Mouse (Mus musculus): Measurements from ENCODE around the gene Tax1bp3. TPM values are rescaled to one million over a fixed set of nuclear protein-coding genes. Genes with fewer than 3 reads are reported as not detected.

The Tax1bp3 gene
- total and polyA plus RNA-seq, 3 experiments: 2.6 to 3.3 (median 2.8) TPM

DNA sequence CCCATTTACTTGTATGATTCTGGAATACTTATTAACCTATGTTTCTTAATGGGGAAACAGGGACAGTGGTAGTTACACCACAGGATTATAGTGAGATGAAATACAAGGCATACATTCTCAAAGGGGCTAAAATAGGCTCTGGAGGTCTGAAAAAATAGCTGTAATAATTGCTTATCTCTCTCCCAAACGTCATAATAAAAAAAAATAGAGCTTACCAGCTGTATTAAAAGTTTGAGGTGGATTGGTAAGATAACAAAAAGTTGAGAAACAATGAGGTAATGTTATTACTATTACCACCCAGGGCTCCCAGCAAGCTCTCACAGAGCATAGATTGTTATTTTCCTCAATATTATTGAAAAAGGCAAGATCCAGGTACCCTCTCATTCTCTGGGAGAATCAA lies 21.3 kb downstream of the Tax1bp3 start:
- no peaks in the 10 kb centered on the region for H3K9me3 ChIP-seq (replicated peaks; ENCODE audit: low read length)
- H3K27ac ChIP-seq (ENCODE audit: insufficient read depth, low read depth): no peak overlapping the region
- H3K4me2 ChIP-seq (ENCODE audit: insufficient read depth, low read depth, poor library complexity, severe bottlenecking): peak overlapping the region; percentile 64
- DNase-seq (ENCODE audit: extremely low read depth): no peak
- H3K79me2 ChIP-seq (replicated peaks; ENCODE audit: control insufficient read depth, extremely low read depth, insufficient read depth, poor library complexity, severe bottlenecking): no peaks in the 10 kb centered on the region
- peaks cover 2% of the 10 kb centered on the region for H3K27me3 ChIP-seq (replicated peaks)
- in situ Hi-C loops (cut with MboI; ENCODE audit: low pct_ligation_motif_present, low pct_unique_long_range_greater_than_20kb, low sequenced_read_pairs): no loop called here
- TF ChIP-seq USF1 (IDR thresholded peaks at IDR 0.05; ENCODE audit: low read depth, low read length): no peak
- TF ChIP-seq SIN3A (IDR thresholded peaks at IDR 0.05; ENCODE audit: low read length): no peak
- peaks cover 6 to 28% of the 10 kb centered on the region in 2 experiments; a peak in 3 of 4 replicates for H3K4me1 ChIP-seq (ENCODE audit: control insufficient read depth in 1 of 2, insufficient read depth in 2 of 2)
- peak overlapping the region; percentile 70 to 91 (median 79) for H3K4me3 ChIP-seq (replicated peaks in 1 of 3; ENCODE audit: low read depth in 2 of 3, low read length in 2 of 3, poor library complexity in 1 of 3)
- dilution Hi-C loops (cut with MboI; ENCODE audit: extremely low pct_ligation_motif_present, extremely low pct_unique_long_range_greater_than_20kb, low sequenced_read_pairs): no loop called here
- H3K9ac ChIP-seq (ENCODE audit: insufficient read depth, low read depth): peak overlapping the region; percentile 76
- H3K36me3 ChIP-seq (replicated peaks in 1 of 2; ENCODE audit: control insufficient read depth in 1 of 2, insufficient read depth in 1 of 2, low read length in 1 of 2): peaks cover 0 to 7% of the 10 kb centered on the region in 2 experiments

DNA sequence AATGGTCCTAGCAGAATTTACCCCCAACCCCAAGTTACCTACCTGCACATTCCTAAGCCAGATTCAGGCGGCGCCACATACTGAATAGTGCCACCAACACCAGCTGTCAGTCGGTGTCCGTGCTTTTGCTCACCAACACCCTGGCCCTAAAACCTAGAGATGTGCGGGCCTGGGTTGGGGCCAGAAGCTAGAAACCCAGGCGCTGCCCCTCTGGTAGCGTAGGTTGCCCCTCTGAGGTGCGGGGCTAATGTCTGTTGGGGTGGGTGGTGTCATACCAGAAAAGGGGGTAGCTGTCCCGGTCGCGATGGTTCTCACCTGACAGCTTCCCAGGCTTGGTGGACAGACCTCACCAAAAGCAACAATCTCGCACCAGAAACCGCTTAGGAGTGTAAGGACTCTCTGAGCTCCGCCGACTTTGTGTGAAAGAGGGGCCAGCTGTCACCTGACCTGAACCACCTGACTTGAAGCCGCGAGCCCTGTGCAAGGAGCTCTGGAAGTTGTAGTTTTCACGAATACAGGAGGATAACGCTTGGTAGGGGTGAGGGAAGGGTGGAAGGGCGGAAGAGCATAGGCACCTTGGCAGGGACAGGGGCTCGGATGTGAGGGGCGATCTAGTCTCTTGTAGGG lies 21.8 kb downstream of the Tax1bp3 start, which contains the start of gene Ctns:
Gene Ctns (minus strand): TSS at position 440 of the 627 bp plus-strand sequence.
- H3K9ac ChIP-seq (ENCODE audit: insufficient read depth, low read depth): peak within 1 kb of the TSS; percentile 76
- H3K9me3 ChIP-seq (replicated peaks; ENCODE audit: low read length): no peaks in the 10 kb centered on the region
- H3K27ac ChIP-seq (ENCODE audit: insufficient read depth, low read depth): no peak within 1 kb of the TSS
- H3K36me3 ChIP-seq (replicated peaks in 1 of 2; ENCODE audit: control insufficient read depth in 1 of 2, insufficient read depth in 1 of 2, low read length in 1 of 2): peaks cover 0 to 7% of the 10 kb centered on the region in 2 experiments
- peak; percentile 83 for DNase-seq (ENCODE audit: extremely low read depth)
- H3K4me2 ChIP-seq (ENCODE audit: insufficient read depth, low read depth, poor library complexity, severe bottlenecking): peak within 1 kb of the TSS; percentile 90
- H3K4me1 ChIP-seq (ENCODE audit: control insufficient read depth in 1 of 2, insufficient read depth in 2 of 2): peaks cover 6 to 25% of the 10 kb centered on the region in 2 experiments; a peak in 3 of 4 replicates
- H3K27me3 ChIP-seq (replicated peaks): peaks cover 2% of the 10 kb centered on the region
- peak within 1 kb of the TSS; percentile 70 to 91 (median 79) for H3K4me3 ChIP-seq (replicated peaks in 1 of 3; ENCODE audit: low read depth in 2 of 3, low read length in 2 of 3, poor library complexity in 1 of 3)
- dilution Hi-C loops (cut with MboI; ENCODE audit: extremely low pct_ligation_motif_present, extremely low pct_unique_long_range_greater_than_20kb, low sequenced_read_pairs): no loop called here
- in situ Hi-C loops (cut with MboI; ENCODE audit: low pct_ligation_motif_present, low pct_unique_long_range_greater_than_20kb, low sequenced_read_pairs): no loop called here
- H3K79me2 ChIP-seq (replicated peaks; ENCODE audit: control insufficient read depth, extremely low read depth, insufficient read depth, poor library complexity, severe bottlenecking): no peaks in the 10 kb centered on the region
- TF ChIP-seq ZNF384 (IDR thresholded peaks at IDR 0.05; ENCODE audit: low read depth, low read length) (no peak), E2F4 (IDR thresholded peaks at IDR 0.05; ENCODE audit: insufficient replicate concordance, low read depth, low read length) (no peak), MAZ (IDR thresholded peaks at IDR 0.05; ENCODE audit: low read depth, low read length) (0 out of 2 replicates have a peak, but pooled peaks have one; percentile 10), JUN (IDR thresholded peaks at IDR 0.05; ENCODE audit: insufficient read depth, low read depth, low read length) (no peak), ETS1 (conservative IDR thresholded peaks at IDR 0.05; ENCODE audit: low read depth, low read length) (no peak), TCF12 (IDR thresholded peaks at IDR 0.05; ENCODE audit: low read depth, low read length) (no peak), POLR2AphosphoS2 (IDR thresholded peaks at IDR 0.05; ENCODE audit: low read depth, low read length) (no peak), NELFE (IDR thresholded peaks at IDR 0.05; ENCODE audit: low read depth, low read length) (peak; percentile 35; the same call in 1 of the 2 replicates), MYC (IDR thresholded peaks at IDR 0.05; ENCODE audit: low read depth, low read length) (no peak), HCFC1 (IDR thresholded peaks at IDR 0.05; ENCODE audit: low read depth, low read length) (peak; percentile 92), MAFK (IDR thresholded peaks at IDR 0.05; ENCODE audit: insufficient replicate concordance, low read length) (no peak), USF2 (conservative IDR thresholded peaks at IDR 0.05; ENCODE audit: low read depth, low read length) (peak; percentile 91), RCOR1 (conservative IDR thresholded peaks at IDR 0.05; ENCODE audit: low read depth, low read length) (no peak), TBP (conservative IDR thresholded peaks at IDR 0.05; ENCODE audit: low read depth, low read length) (no peak), CHD2 (IDR thresholded peaks at IDR 0.05; ENCODE audit: low read length) (no peak; the same call in 1 of the 2 replicates), CHD1 (IDR thresholded peaks at IDR 0.05; ENCODE audit: low read depth, low read length) (no peak), ELF1 (IDR thresholded peaks at IDR 0.05; ENCODE audit: low read depth, low read length) (no peak), SMC3 (IDR thresholded peaks at IDR 0.05; ENCODE audit: low read depth, low read length) (no peak), ZC3H11A (IDR thresholded peaks at IDR 0.05; ENCODE audit: low read depth, low read length) (no peak), MAX (IDR thresholded peaks at IDR 0.05; ENCODE audit: low read length) (no peak), EP300 (IDR thresholded peaks at IDR 0.05; ENCODE audit: low read length) (no peak), NRF1 (IDR thresholded peaks at IDR 0.05; ENCODE audit: low read depth, low read length) (peak; percentile 12; the same call in 1 of the 2 replicates), ZMIZ1 (IDR thresholded peaks at IDR 0.05; ENCODE audit: low read depth, low read length) (no peak), ZKSCAN1 (IDR thresholded peaks at IDR 0.05; ENCODE audit: borderline replicate concordance, low read depth, low read length) (no peak), MEF2A (IDR thresholded peaks at IDR 0.05; ENCODE audit: borderline replicate concordance, low read depth, low read length) (no peak), IRF4 (IDR thresholded peaks at IDR 0.05; ENCODE audit: low read depth, low read length) (no peak), BHLHE40 (IDR thresholded peaks at IDR 0.05; ENCODE audit: low read depth, low read length) (peak; percentile 54), CTCF (conservative IDR thresholded peaks at IDR 0.05 in 1 of 2, IDR thresholded peaks at IDR 0.05 in 1 of 2; ENCODE audit: low read depth in 2 of 2, low read length in 2 of 2) (no peak), PAX5 (IDR thresholded peaks at IDR 0.05; ENCODE audit: low read length) (no peak), JUND (conservative IDR thresholded peaks at IDR 0.05; ENCODE audit: low read depth, low read length) (no peak), USF1 (IDR thresholded peaks at IDR 0.05; ENCODE audit: low read depth, low read length) (peak; percentile 92), POLR2A (IDR thresholded peaks at IDR 0.05; ENCODE audit: low read depth, low read length) (no peak)
